Mouse (Mus musculus) ES-E14 (cell line): Measurements from ENCODE around the gene Dlg2. TPM values are rescaled to one million over a fixed set of nuclear protein-coding genes. Genes with fewer than 3 reads are reported as not detected.
A peak's percentile ranks its signal among the peaks of the same experiment; 100 is the strongest.

ENCODE experiments used
- DNase-seq: peaks from one replicate; pipeline ENCODE4 v3.0.0-alpha.2; 2013; ENCODE audit warnings: low read depth, low spot score
- H3K27ac ChIP-seq: 2 replicates; pipeline ENCODE4 v1.5.1; 2012; ENCODE audit warnings: low read depth, mild to moderate bottlenecking, low read length, moderate library complexity, mixed read lengths; ENCODE audit not compliant: poor library complexity, insufficient read depth, severe bottlenecking
- H3K36me3 ChIP-seq: 2 replicates; pipeline ENCODE4 v1.6.1; 2012; ENCODE audit warnings: mild to moderate bottlenecking, low read length, moderate library complexity, mixed read lengths; ENCODE audit not compliant: control insufficient read depth, poor library complexity, insufficient read depth, severe bottlenecking
- H3K4me1 ChIP-seq, 2 experiments: fragments of 150-350 bp in 1 of 2; sonication (generic) in 1 of 2; 2 replicates each; pipeline ENCODE4 v1.6.1; 2012; ENCODE audit warnings: low read length in 2 of 2, mild to moderate bottlenecking in 1 of 2, mixed read lengths in 1 of 2; ENCODE audit not compliant: control insufficient read depth in 2 of 2, insufficient read depth in 2 of 2, poor library complexity in 1 of 2
- H3K4me3 ChIP-seq, 2 experiments: fragments of 150-350 bp in 1 of 2; sonication (generic) in 1 of 2; 2 replicates each; pipeline ENCODE4 v1.5.1; 2012; ENCODE audit warnings: low read length in 2 of 2, low read depth in 1 of 2, mild to moderate bottlenecking in 1 of 2, mixed read lengths in 1 of 2; ENCODE audit not compliant: insufficient read depth in 1 of 2, poor library complexity in 1 of 2, severe bottlenecking in 1 of 2
- H3K9ac ChIP-seq: 2 replicates; pipeline ENCODE4 v1.6.1; 2012; ENCODE audit warnings: low read depth, mild to moderate bottlenecking, low read length, mixed read lengths; ENCODE audit not compliant: poor library complexity, insufficient read depth, severe bottlenecking
- H3K9me3 ChIP-seq: fragments of 150-350 bp; sonication (generic); 2 replicates; pipeline ENCODE4 v1.6.1; 2012; ENCODE audit warnings: low read depth, mild to moderate bottlenecking, low read length; ENCODE audit not compliant: control insufficient read depth, insufficient read depth
- CHD2 ChIP-seq: IDR thresholded peaks from 2 replicates; pipeline ENCODE4 v1.6.1; 2014; ENCODE audit warnings: mild to moderate bottlenecking, low read depth, low read length, inconsistent platforms
- HCFC1 ChIP-seq: IDR thresholded peaks from 2 replicates; pipeline ENCODE4 v1.6.1; 2012; ENCODE audit warnings: low read length, inconsistent platforms, borderline replicate concordance; ENCODE audit not compliant: insufficient read depth
- MAFK ChIP-seq: IDR thresholded peaks from 2 replicates; pipeline ENCODE4 v1.6.1; 2014; ENCODE audit warnings: mild to moderate bottlenecking, low read depth, low read length, inconsistent platforms; ENCODE audit not compliant: insufficient read depth
- ZC3H11A ChIP-seq: IDR thresholded peaks from 2 replicates; pipeline ENCODE4 v1.6.1; 2012; ENCODE audit warnings: low read depth, mild to moderate bottlenecking, inconsistent platforms, low read length, borderline replicate concordance
- ZNF384 ChIP-seq: IDR thresholded peaks from 2 replicates; pipeline ENCODE4 v1.6.1; 2012; ENCODE audit warnings: low read depth, low read length, inconsistent platforms
- in situ Hi-C, 2 experiments: fragments of 600-800 bp; cut with MboI; formaldehyde crosslinking; loops; one replicate each; pipeline ENCODE4 v1.15.1; 2025; ENCODE audit warnings: low sequenced_read_pairs in 2 of 2, inconsistent platforms in 1 of 2; ENCODE audit not compliant: unreplicated experiment in 2 of 2
- total RNA-seq: library from RNA; depleted of rRNA; stranded (reverse); fragments of 300-350 nt; gene quantifications from 2 replicates; pipeline ENCODE4 v1.2.3, GENCODE M21; 2012

Dlg2 gene
- total RNA-seq, 1 experiment, result 0.13 TPM

DNA sequence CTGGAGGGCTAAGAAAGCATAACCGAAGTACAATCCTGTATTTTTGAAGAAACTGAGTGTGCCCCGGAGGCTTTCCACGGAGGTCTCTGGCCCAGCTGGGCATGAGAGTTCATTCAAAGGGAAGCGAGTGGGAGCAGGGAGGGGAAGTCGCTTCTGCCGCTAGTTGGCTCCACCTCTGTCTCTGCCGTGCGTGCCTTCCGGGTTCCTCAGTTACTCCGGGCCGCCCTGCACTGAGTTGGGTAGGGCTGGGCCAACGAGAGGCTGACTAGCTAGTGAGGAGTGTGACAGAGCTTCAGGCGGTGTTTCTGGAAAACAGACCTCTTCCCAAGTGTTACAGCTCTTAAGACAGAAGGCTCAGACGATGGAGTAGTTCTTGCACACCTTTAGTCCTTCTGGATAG is 15.5 kb upstream of the Dlg2 start:
- H3K36me3 ChIP-seq, result no peaks in the 10 kb centered on the region
- peak overlapping the region in 1 of 2 experiments; percentile 14; a peak in 1 of 4 replicates for H3K4me3 ChIP-seq
- TF ChIP-seq ZC3H11A, result no peak
- no peak for TF ChIP-seq MAFK
- TF ChIP-seq CHD2, result no peak
- H3K9ac ChIP-seq, result no peak overlapping the region
- H3K9me3 ChIP-seq, result no peaks in the 10 kb centered on the region
- DNase-seq, result no peak
- no peak overlapping the region for H3K27ac ChIP-seq
- peaks cover 0 to 2% of the 10 kb centered on the region in 2 experiments; a peak in 1 of 4 replicates for H3K4me1 ChIP-seq
- in situ Hi-C loops, result no loop called here

DNA sequence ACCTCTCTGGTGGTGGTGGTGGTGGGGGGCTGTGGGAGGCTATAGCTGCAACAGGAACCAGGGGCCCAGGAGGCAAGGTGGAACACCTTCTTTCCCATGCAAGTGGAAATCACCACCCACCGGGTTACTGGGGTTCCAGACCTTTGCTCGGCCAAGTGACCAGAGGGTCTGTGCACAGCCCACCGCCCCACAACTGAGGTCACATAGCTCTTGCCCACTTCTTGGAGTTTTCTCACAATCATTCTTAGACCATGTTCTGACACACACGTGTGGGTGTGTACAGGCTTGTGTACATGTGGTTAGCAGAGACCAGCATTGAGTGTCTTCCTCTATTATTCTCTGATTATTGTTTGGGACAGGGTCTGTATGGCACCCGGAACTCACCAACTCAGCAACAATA is 15.0 kb upstream of the Dlg2 start:
- no peaks in the 10 kb centered on the region for H3K36me3 ChIP-seq
- peaks cover 0 to 2% of the 10 kb centered on the region in 2 experiments; a peak in 1 of 4 replicates for H3K4me1 ChIP-seq
- H3K9me3 ChIP-seq, result no peaks in the 10 kb centered on the region
- H3K27ac ChIP-seq, result no peak overlapping the region
- TF ChIP-seq ZC3H11A (no peak), MAFK (no peak), ZNF384 (no peak), HCFC1 (no peak), CHD2 (no peak)
- DNase-seq, result no peak
- in situ Hi-C loops, result no loop called here
- no peak overlapping the region for H3K9ac ChIP-seq
- H3K4me3 ChIP-seq, result 0 out of 4 replicates have a peak overlapping the region, but pooled peaks of 1 of the 2 experiments have one; percentile 14

DNA sequence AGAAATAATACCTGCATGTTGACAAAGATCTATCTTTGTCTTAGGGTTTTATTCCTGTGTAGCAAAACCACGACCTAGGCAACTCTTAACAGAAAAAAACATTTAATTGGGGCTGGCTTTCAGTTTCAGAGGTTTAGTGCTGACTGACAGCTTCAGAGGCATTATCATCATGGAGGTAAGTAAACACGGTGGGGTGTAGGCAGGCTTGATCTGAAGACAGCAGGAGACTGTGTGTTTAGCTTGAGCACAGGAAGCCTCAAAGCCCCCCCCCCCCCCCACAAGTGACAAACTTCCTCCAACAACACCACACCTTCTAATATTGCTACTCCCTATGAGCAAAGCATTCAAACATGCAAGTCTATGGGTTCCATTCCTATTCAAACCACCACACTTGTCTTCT is 3.0 kb upstream of the Dlg2 start:
- in situ Hi-C loops, result no loop called here
- TF ChIP-seq HCFC1 (no peak), ZNF384 (no peak), ZC3H11A (no peak), CHD2 (no peak), MAFK (no peak)
- peak overlapping the region; percentile 18; the same call in 1 of the 2 replicates for H3K27ac ChIP-seq

DNA sequence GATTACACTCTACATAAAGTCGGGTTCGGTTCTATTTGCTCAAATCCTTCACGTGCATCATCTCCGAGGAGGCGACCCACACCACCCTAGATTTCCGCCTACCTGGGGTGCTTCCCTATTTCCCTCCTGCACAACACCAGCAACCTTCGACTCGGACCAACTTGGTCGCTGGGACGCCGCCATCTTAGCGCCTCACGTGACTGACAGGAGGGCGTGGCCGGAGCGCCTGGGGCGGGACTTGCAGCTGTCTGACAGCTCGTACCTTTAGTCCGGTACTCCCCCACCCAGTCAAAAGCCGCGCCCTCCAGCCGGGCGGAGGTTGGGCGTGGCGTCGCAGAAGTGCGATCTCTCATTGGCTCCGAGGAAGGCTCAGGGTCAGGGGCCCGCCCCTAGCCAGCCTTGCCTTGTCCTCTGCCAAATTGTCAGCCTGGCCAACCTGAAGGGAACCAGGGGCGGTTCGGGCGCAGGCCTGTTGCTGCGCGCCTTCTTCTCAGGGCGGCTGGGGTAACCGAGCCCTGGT is 619 bp upstream of the Dlg2 start, which contains the start of gene Tmem126b:
Tmem126b (minus strand) TSS at position 209 of the 520 bp plus-strand sequence.
- TF ChIP-seq CHD2 (no peak), HCFC1 (peak; percentile 71; the same call in 1 of the 2 replicates)

More for the DNA sequence above, 3.0 kb upstream of the Dlg2 start:
- Histone ChIP-seq H3K9ac (no peak overlapping the region), H3K36me3 (no peaks in the 10 kb centered on the region; the same call in 1 of the 2 replicates), H3K4me3 (no peak overlapping the region), H3K9me3 (no peaks in the 10 kb centered on the region), H3K4me1 (peaks cover 2 to 4% of the 10 kb centered on the region in 2 experiments; a peak in 1 of 4 replicates)
- no peak for DNase-seq

More for the DNA sequence above, 619 bp upstream of the Dlg2 start, which contains the start of gene Tmem126b:
- peak within 1 kb of the TSS; percentile 77 to 78 for H3K4me3 ChIP-seq
- no peak within 1 kb of the TSS for H3K27ac ChIP-seq
- no peaks in the 10 kb centered on the region for H3K36me3 ChIP-seq
- peak within 1 kb of the TSS; percentile 79 for H3K9ac ChIP-seq
- in situ Hi-C loops, result loop anchor here in 1 of 2 experiments (25.0 kb wide), 1 partner anchor 961 kb away; no protein-coding TSS in a partner anchor
- H3K4me1 ChIP-seq, result peaks cover 2 to 4% of the 10 kb centered on the region in 2 experiments; a peak in 1 of 4 replicates
- DNase-seq, result peak; percentile 98
- H3K9me3 ChIP-seq, result no peaks in the 10 kb centered on the region
